Mouse (Mus musculus) cerebellum, adult 2 months (tissue): Measurements from ENCODE around the gene Sqstm1.

Experiments used
- CTCF ChIP-seq: fragments of 200-500 bp; IDR thresholded peaks from 2 replicates; pipeline ENCODE4 v1.5.1; 2011; ENCODE audit warnings: low read depth, mild to moderate bottlenecking, control low read depth, low read length, moderate library complexity, borderline replicate concordance; ENCODE audit not compliant: insufficient read depth
- POLR2A ChIP-seq: fragments of 200-500 bp; IDR thresholded peaks from 2 replicates; pipeline ENCODE4 v1.6.1; 2011; ENCODE audit warnings: low read length, control low read depth, borderline replicate concordance; ENCODE audit not compliant: insufficient read depth

- TF ChIP-seq POLR2A, result no peak
- TF ChIP-seq CTCF, result no peak
These were observed 29.7 kb upstream of the Sqstm1 start for GRCm38 (mm10) chr11:50240235-50240911.
